Mouse (Mus musculus) midbrain, embryonic 16.5 days (tissue): ENCODE measurements around the gene Aplf. TPM values are rescaled to one million over a fixed set of nuclear protein-coding genes. Genes with fewer than 3 reads are reported as not detected.
A peak's percentile ranks its signal among the peaks of the same experiment; 100 is the strongest.
"Not testable (repeated sequence)": the region's sequence is repeated elsewhere in the genome, so short reads cannot be mapped to it uniquely, and the experiment has no call there.

Experiments
- ATAC-seq: fragments of 200-750 bp; cut with Nextera tagmentation; 2 replicates; pipeline ENCODE4 v1.8.0; 2017; ENCODE audit warnings: moderate TSS enrichment
- H3K27ac ChIP-seq: fragments of 300-500 bp; sonication (generic); 2 replicates; pipeline ENCODE4 v1.5.1; 2014; ENCODE audit warnings: mild to moderate bottlenecking, low read length, mixed read lengths
- H3K27me3 ChIP-seq: fragments of 300-500 bp; sonication (generic); 2 replicates; pipeline ENCODE4 v1.6.1; 2014; ENCODE audit warnings: low read depth, low read length, mixed read lengths; ENCODE audit not compliant: control insufficient read depth, insufficient read depth
- H3K36me3 ChIP-seq: fragments of 300-500 bp; sonication (generic); 2 replicates; pipeline ENCODE4 v1.6.1; 2014; ENCODE audit warnings: mild to moderate bottlenecking, low read length, moderate library complexity, mixed read lengths; ENCODE audit not compliant: control insufficient read depth, insufficient read depth
- H3K4me1 ChIP-seq: fragments of 300-500 bp; sonication (generic); 2 replicates; pipeline ENCODE4 v1.6.1; 2014; ENCODE audit warnings: mild to moderate bottlenecking, low read length, mixed read lengths; ENCODE audit not compliant: control insufficient read depth, insufficient read depth
- H3K4me2 ChIP-seq: fragments of 300-500 bp; sonication (generic); 2 replicates; pipeline ENCODE4 v1.6.1; 2014; ENCODE audit warnings: mild to moderate bottlenecking, low read length, mixed read lengths
- H3K4me3 ChIP-seq: fragments of 300-500 bp; sonication (generic); 2 replicates; pipeline ENCODE4 v1.5.1; 2014; ENCODE audit warnings: low read depth, mild to moderate bottlenecking, low read length, moderate library complexity, mixed read lengths
- H3K9ac ChIP-seq: fragments of 300-500 bp; sonication (generic); 2 replicates; pipeline ENCODE4 v1.6.1; 2014; ENCODE audit warnings: low read depth, low read length, mixed read lengths
- H3K9me3 ChIP-seq: fragments of 300-500 bp; sonication (generic); replicated peaks from 2 replicates; pipeline ENCODE4 v1.6.1; 2014; ENCODE audit warnings: mild to moderate bottlenecking, low read length, mixed read lengths; ENCODE audit not compliant: control insufficient read depth, poor library complexity, severe bottlenecking
- WGBS: fragments of 180-500 bp; shearing (Covaris S2); extraction: QIAGEN DNeasy Blood & Tissue Kit; methylation state at CpG from one replicate; pipeline ENCODE4 v1.1.7; 2014; 5-methylcytosine and 5-hydroxymethylcytosine counted together
- polyA plus RNA-seq: library from polyadenylated mRNA; unstranded; fragments of >200 nt; fragmentation: Nextera tagmentation; extraction: Ambion mirVana; gene quantifications from 2 replicates; pipeline ENCODE4 v1.2.1, GENCODE M21; 2015

The Aplf gene
- polyA plus RNA-seq, 1 experiment from 2014 or later = 7.1 TPM

DNA sequence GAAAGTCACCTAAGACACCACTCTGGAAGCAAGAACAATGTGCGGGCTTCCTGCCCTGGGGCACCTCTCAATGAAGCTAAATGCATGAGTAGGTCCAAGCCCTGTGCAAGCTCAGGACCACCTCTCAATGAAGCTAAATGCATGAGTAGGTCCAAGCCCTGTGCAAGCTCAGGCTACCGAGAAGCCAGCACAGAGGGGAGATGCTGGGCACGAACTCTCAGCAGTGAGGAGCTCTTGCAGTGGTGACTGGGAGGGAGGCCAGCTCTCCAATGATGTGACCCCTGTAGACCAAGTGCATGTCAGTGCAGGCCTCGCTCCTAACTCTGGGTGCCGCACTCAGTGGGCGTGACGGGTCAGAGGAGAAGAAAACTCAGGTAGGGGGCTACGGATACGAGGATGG lies 19.3 kb downstream of the Aplf start:
- H3K4me1 ChIP-seq = no peaks in the 10 kb centered on the region
- WGBS = 88% methylated on average over 9 of the region's 9 CpGs

GRCm38 (mm10) chr6:87651787-87652186 lies 20.2 kb downstream of the Aplf start:
- Histone ChIP-seq H3K27ac (no peak overlapping the region), H3K9ac (no peak overlapping the region), H3K9me3 (no peaks in the 10 kb centered on the region), H3K4me1 (no peaks in the 10 kb centered on the region), H3K27me3 (no peaks in the 10 kb centered on the region), H3K4me3 (no peak overlapping the region), H3K4me2 (no peak overlapping the region), H3K36me3 (no peaks in the 10 kb centered on the region; the same call in 1 of the 2 replicates)
- WGBS = 86% methylated on average over 5 of the region's 5 CpGs
- no peak for ATAC-seq

More for the DNA sequence above, 19.3 kb downstream of the Aplf start:
- no peak overlapping the region for H3K9ac ChIP-seq
- no peaks in the 10 kb centered on the region for H3K9me3 ChIP-seq
- no peaks in the 10 kb centered on the region for H3K27me3 ChIP-seq
- no peaks in the 10 kb centered on the region; the same call in 1 of the 2 replicates for H3K36me3 ChIP-seq
- H3K4me3 ChIP-seq = no peak overlapping the region
- H3K4me2 ChIP-seq = no peak overlapping the region
- no peak overlapping the region for H3K27ac ChIP-seq
- no peak for ATAC-seq

- H3K36me3 ChIP-seq = no peaks in the 10 kb centered on the region
- no peak overlapping the region for H3K4me3 ChIP-seq
- no peaks in the 10 kb centered on the region for H3K27me3 ChIP-seq
- H3K9ac ChIP-seq = no peak overlapping the region
- H3K4me2 ChIP-seq = no peak overlapping the region
- H3K9me3 ChIP-seq = no peaks in the 10 kb centered on the region
- H3K27ac ChIP-seq = no peak overlapping the region
- no peaks in the 10 kb centered on the region for H3K4me1 ChIP-seq
- no peak for ATAC-seq
- 76% methylated on average over 11 of the region's 11 CpGs for WGBS
Measured at GRCm38 (mm10) chr6:87638134-87638660, 33.8 kb downstream of the Aplf start.

GRCm38 (mm10) chr6:87632176-87632575 lies 39.8 kb downstream of the Aplf start:
- WGBS = 68% methylated on average over 4 of the region's 4 CpGs
- Histone ChIP-seq H3K4me3 (no peak overlapping the region), H3K4me2 (no peak overlapping the region), H3K27me3 (no peaks in the 10 kb centered on the region), H3K9me3 (no peaks in the 10 kb centered on the region), H3K27ac (no peak overlapping the region), H3K4me1 (no peaks in the 10 kb centered on the region), H3K9ac (no peak overlapping the region), H3K36me3 (no peaks in the 10 kb centered on the region)
- ATAC-seq = no peak

DNA sequence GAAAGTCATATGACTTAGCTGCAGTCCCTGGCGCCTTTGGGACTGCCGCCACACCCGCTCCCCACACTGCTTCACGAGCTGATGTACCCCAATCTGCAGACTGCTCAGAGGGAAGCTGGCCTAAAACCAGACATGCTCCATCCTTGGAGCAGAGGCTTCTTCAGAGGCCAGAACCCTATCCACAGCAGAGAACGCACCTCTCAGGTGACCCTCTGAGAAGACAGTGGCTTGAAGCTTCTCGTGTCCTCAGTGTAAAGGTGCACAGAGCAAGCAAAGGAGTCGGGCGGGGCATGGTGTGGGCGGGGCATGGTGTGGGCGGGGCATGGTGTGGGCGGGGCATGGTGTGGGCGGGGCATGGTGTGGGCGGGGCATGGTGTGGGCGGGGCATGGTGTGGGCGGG lies 43.1 kb downstream of the Aplf start:
- H3K4me3 ChIP-seq, H3K9me3 ChIP-seq, H3K27ac ChIP-seq, H3K4me1 ChIP-seq, H3K4me2 ChIP-seq, H3K36me3 ChIP-seq, H3K27me3 ChIP-seq, H3K9ac ChIP-seq, ATAC-seq: not testable (repeated sequence)
- WGBS = 77% methylated on average over 12 of the region's 15 CpGs

DNA sequence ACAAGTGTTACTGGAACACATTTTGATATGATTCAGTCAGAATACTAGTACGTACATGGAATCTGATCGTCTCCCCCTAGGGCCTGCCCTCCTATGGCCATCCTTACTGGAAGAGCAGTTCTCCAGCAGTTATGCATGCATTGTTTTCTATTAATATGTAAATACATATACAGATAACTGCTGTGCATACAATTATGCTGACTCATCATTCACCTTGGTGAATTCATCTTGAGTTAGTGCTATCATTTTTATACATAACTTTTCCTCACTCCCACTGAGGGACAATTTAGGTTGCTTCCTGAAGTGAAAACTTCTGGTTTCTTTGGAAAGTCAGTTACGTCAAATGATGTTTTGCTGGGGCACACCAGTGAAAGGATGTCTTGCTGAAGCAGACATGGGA lies 48.8 kb downstream of the Aplf start:
- Histone ChIP-seq H3K9me3 (no peaks in the 10 kb centered on the region), H3K4me1 (no peaks in the 10 kb centered on the region; the same call in 1 of the 2 replicates), H3K27me3 (no peaks in the 10 kb centered on the region), H3K36me3 (no peaks in the 10 kb centered on the region), H3K4me3 (no peak overlapping the region), H3K4me2 (no peak overlapping the region), H3K9ac (no peak overlapping the region), H3K27ac (no peak overlapping the region)
- ATAC-seq = no peak
- 94% methylated on average over 3 of the region's 3 CpGs for whole genome bisulfite sequencing

DNA sequence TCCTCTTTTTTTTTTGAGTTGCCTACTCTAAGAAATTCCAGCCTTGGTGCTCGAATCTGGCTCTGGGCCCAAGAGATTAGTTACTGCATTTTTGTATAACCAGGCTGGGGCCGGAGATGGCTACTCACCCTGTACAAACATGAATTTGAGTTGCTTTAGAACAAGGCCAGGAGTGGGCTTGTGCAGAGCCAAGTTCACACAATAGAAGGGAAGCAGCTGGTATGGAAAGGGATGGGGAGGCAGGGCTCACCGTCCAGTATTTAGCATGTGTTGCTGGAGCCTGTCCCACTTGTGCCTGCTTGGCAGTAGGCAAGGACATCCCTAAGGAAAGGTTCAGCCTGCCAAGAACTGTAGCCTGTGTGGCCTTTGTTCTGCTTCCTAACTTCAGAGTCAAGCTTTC lies 50.7 kb downstream of the Aplf start:
- H3K9me3 ChIP-seq = no peaks in the 10 kb centered on the region
- H3K4me3 ChIP-seq = no peak overlapping the region
- no peaks in the 10 kb centered on the region; the same call in 1 of the 2 replicates for H3K4me1 ChIP-seq
- H3K27ac ChIP-seq = no peak overlapping the region
- ATAC-seq = peak; percentile 81
- H3K36me3 ChIP-seq = no peaks in the 10 kb centered on the region
- H3K4me2 ChIP-seq = no peak overlapping the region
- H3K27me3 ChIP-seq = no peaks in the 10 kb centered on the region
- H3K9ac ChIP-seq = no peak overlapping the region
- WGBS = 56% methylated on average over 3 of the region's 3 CpGs

DNA sequence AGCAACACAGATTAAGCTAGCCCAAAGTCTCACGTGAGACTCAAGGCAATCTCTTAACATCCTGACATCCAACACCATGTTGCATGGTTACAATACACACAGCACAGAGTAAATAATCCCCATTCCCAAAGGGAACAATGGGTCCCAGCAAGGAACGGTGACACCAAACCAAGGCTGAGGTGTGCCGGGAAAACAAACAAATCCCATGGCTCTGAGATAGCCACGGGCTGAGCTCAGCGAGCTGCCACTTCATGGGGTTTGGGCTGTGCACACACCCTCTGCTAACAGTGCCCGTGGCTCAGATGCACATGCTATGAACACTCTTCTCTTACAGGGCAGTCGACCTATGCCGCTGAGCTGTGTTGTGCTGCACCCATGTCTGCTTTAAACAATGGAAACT lies 54.0 kb downstream of the Aplf start:
- ATAC-seq = no peak
- Histone ChIP-seq H3K4me3 (no peak overlapping the region), H3K9ac (no peak overlapping the region), H3K4me2 (no peak overlapping the region), H3K27ac (no peak overlapping the region), H3K27me3 (no peaks in the 10 kb centered on the region), H3K36me3 (no peaks in the 10 kb centered on the region), H3K9me3 (no peaks in the 10 kb centered on the region), H3K4me1 (no peaks in the 10 kb centered on the region; the same call in 1 of the 2 replicates)
- 70% methylated on average over 8 of the region's 8 CpGs for WGBS

GRCm38 (mm10) chr6:87615696-87616083 lies 56.3 kb downstream of the Aplf start:
- Histone ChIP-seq H3K9ac (no peak overlapping the region), H3K4me3 (no peak overlapping the region), H3K27me3 (no peaks in the 10 kb centered on the region), H3K9me3 (no peaks in the 10 kb centered on the region), H3K27ac (no peak overlapping the region), H3K4me1 (no peaks in the 10 kb centered on the region), H3K36me3 (no peaks in the 10 kb centered on the region), H3K4me2 (no peak overlapping the region; the same call in 1 of the 2 replicates)
- WGBS = 88% methylated on average over 14 of the region's 14 CpGs
- no peak for ATAC-seq
